Mouse (Mus musculus) midbrain, embryonic 16.5 days (tissue): ENCODE results near the gene Serp2. TPM values are rescaled to one million over a fixed set of nuclear protein-coding genes. Genes with fewer than 3 reads are reported as not detected.

Experiments
- ATAC-seq: fragments of 200-750 bp; cut with Nextera tagmentation; 2 replicates; pipeline ENCODE4 v1.8.0; 2017; ENCODE audit warnings: moderate TSS enrichment
- H3K27ac ChIP-seq: fragments of 300-500 bp; sonication (generic); 2 replicates; pipeline ENCODE4 v1.5.1; 2014; ENCODE audit warnings: mild to moderate bottlenecking, low read length, mixed read lengths
- H3K27me3 ChIP-seq: fragments of 300-500 bp; sonication (generic); 2 replicates; pipeline ENCODE4 v1.6.1; 2014; ENCODE audit warnings: low read depth, low read length, mixed read lengths; ENCODE audit not compliant: control insufficient read depth, insufficient read depth
- H3K36me3 ChIP-seq: fragments of 300-500 bp; sonication (generic); 2 replicates; pipeline ENCODE4 v1.6.1; 2014; ENCODE audit warnings: mild to moderate bottlenecking, low read length, moderate library complexity, mixed read lengths; ENCODE audit not compliant: control insufficient read depth, insufficient read depth
- H3K4me1 ChIP-seq: fragments of 300-500 bp; sonication (generic); 2 replicates; pipeline ENCODE4 v1.6.1; 2014; ENCODE audit warnings: mild to moderate bottlenecking, low read length, mixed read lengths; ENCODE audit not compliant: control insufficient read depth, insufficient read depth
- H3K4me2 ChIP-seq: fragments of 300-500 bp; sonication (generic); 2 replicates; pipeline ENCODE4 v1.6.1; 2014; ENCODE audit warnings: mild to moderate bottlenecking, low read length, mixed read lengths
- H3K4me3 ChIP-seq: fragments of 300-500 bp; sonication (generic); 2 replicates; pipeline ENCODE4 v1.5.1; 2014; ENCODE audit warnings: low read depth, mild to moderate bottlenecking, low read length, moderate library complexity, mixed read lengths
- H3K9ac ChIP-seq: fragments of 300-500 bp; sonication (generic); 2 replicates; pipeline ENCODE4 v1.6.1; 2014; ENCODE audit warnings: low read depth, low read length, mixed read lengths
- H3K9me3 ChIP-seq: fragments of 300-500 bp; sonication (generic); replicated peaks from 2 replicates; pipeline ENCODE4 v1.6.1; 2014; ENCODE audit warnings: mild to moderate bottlenecking, low read length, mixed read lengths; ENCODE audit not compliant: control insufficient read depth, poor library complexity, severe bottlenecking
- WGBS: fragments of 180-500 bp; shearing (Covaris S2); extraction: QIAGEN DNeasy Blood & Tissue Kit; methylation state at CpG from one replicate; pipeline ENCODE4 v1.1.7; 2014; 5-methylcytosine and 5-hydroxymethylcytosine counted together
- polyA plus RNA-seq: library from polyadenylated mRNA; unstranded; fragments of >200 nt; fragmentation: Nextera tagmentation; extraction: Ambion mirVana; gene quantifications from 2 replicates; pipeline ENCODE4 v1.2.1, GENCODE M21; 2015

Gene Serp2
- polyA plus RNA-seq: 207 and 239 TPM in 2 replicates

DNA sequence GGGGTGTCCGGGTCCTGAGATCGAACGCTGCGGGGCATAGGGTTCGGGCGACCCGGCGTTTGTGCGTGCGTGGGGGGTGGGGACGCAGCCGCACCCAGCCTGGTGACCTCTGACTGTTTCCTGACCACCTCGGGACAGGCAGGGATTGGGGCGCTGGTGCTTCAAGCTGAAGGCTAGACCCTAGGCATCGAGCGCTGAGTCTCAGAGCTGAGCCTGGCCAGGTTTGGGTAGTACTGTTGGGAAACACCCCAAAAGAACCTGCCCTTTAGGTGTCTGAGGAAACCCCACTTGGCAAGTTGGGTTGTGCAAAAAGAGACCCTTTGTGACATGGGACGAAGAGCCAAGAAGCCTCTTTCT is at the start of gene Serp2:
Serp2 (minus strand) TSS at position 38 of the 357 bp plus-strand sequence.
- Histone ChIP-seq H3K27me3 (no peaks in the 10 kb centered on the region), H3K9ac (peak within 1 kb of the TSS; percentile 88), H3K4me1 (peaks cover 17% of the 10 kb centered on the region), H3K4me3 (peak within 1 kb of the TSS; percentile 58), H3K36me3 (no peaks in the 10 kb centered on the region), H3K4me2 (peak within 1 kb of the TSS; percentile 70), H3K9me3 (no peaks in the 10 kb centered on the region), H3K27ac (peak within 1 kb of the TSS; percentile 91)
- peak; percentile 63 for ATAC-seq
- 11% methylated on average over 17 of the region's 17 CpGs for WGBS

DNA sequence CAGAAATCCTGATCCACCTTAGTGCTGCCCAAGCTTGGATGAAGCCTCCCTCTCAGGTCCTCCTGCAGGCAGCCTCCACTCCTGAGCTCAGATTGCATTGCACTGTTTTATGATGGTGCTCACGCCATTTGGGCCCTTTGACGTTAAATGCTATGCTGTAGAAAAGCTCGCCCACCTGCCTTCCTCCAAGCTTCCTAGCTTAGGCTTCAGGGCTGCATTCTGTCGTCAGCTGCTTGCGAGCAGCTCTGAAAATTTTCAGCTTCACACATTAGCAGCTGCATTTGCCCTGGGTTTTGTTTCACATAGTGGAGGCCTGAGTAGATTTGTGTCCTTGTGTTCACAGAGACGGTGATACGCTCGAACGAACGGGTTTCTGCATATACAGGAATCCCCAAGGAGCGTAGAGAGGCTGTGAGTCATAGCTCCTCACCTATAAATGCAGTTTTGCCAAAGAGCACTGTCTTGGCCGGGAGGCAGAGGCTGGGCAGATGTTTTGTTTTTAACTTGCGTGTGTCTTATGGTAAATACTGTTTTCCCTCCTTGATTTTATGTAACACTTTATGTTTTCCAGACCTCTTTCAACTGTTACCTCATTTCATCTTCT is 49.3 kb upstream of the Serp2 start:
- H3K27ac ChIP-seq: no peak overlapping the region; the same call in 1 of the 2 replicates
- WGBS: 65% methylated on average over 13 of the region's 13 CpGs

GRCm38 (mm10) chr14:76604012-76604411 is 47.3 kb upstream of the Serp2 start:
- Histone ChIP-seq H3K36me3 (no peaks in the 10 kb centered on the region), H3K27me3 (no peaks in the 10 kb centered on the region), H3K4me2 (no peak overlapping the region), H3K27ac (no peak overlapping the region), H3K9me3 (no peaks in the 10 kb centered on the region), H3K9ac (no peak overlapping the region), H3K4me1 (peaks cover 2% of the 10 kb centered on the region), H3K4me3 (no peak overlapping the region)
- 84% methylated on average over 6 of the region's 6 CpGs for WGBS
- no peak for ATAC-seq

More for the DNA sequence above, 49.3 kb upstream of the Serp2 start:
- Histone ChIP-seq H3K36me3 (no peaks in the 10 kb centered on the region), H3K4me2 (no peak overlapping the region), H3K27me3 (no peaks in the 10 kb centered on the region), H3K4me3 (no peak overlapping the region), H3K4me1 (no peaks in the 10 kb centered on the region), H3K9ac (no peak overlapping the region), H3K9me3 (no peaks in the 10 kb centered on the region)
- ATAC-seq: no peak

DNA sequence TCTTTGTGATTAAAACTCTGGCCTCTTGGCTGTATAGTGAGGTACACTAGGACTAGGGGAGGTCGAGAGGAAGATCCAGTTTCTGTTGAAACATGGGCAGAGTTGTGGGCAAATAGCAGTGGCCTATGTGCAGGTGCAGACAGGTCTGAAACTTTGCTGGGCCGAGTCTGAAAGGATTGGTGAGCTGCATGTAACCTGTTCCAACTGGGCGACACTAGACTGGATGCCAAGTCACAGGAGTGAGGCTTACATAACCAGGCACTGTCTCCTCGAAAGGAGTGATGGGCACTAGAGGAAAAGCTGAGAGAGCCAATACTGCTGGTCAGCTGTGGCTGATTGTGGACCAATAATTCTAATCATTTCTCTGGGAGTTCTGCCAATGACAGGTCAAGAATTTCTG is 45.0 kb upstream of the Serp2 start:
- H3K36me3 ChIP-seq: no peaks in the 10 kb centered on the region
- no peaks in the 10 kb centered on the region for H3K27me3 ChIP-seq
- no peak overlapping the region for H3K4me2 ChIP-seq
- no peak overlapping the region for H3K27ac ChIP-seq
- H3K9me3 ChIP-seq: no peaks in the 10 kb centered on the region
- ATAC-seq: no peak
- peaks cover 12% of the 10 kb centered on the region for H3K4me1 ChIP-seq
- H3K4me3 ChIP-seq: no peak overlapping the region
- WGBS: 90% methylated on average over 4 of the region's 4 CpGs
- no peak overlapping the region for H3K9ac ChIP-seq

GRCm38 (mm10) chr14:76600391-76600790 is 43.7 kb upstream of the Serp2 start:
- H3K9ac ChIP-seq: no peak overlapping the region
- H3K36me3 ChIP-seq: no peaks in the 10 kb centered on the region
- H3K4me1 ChIP-seq: peaks cover 14% of the 10 kb centered on the region
- H3K27me3 ChIP-seq: no peaks in the 10 kb centered on the region
- ATAC-seq: no peak
- no peaks in the 10 kb centered on the region for H3K9me3 ChIP-seq
- no peak overlapping the region for H3K4me2 ChIP-seq
- no peak overlapping the region for H3K27ac ChIP-seq
- H3K4me3 ChIP-seq: no peak overlapping the region
- 79% methylated on average over 3 of the region's 3 CpGs for WGBS

DNA sequence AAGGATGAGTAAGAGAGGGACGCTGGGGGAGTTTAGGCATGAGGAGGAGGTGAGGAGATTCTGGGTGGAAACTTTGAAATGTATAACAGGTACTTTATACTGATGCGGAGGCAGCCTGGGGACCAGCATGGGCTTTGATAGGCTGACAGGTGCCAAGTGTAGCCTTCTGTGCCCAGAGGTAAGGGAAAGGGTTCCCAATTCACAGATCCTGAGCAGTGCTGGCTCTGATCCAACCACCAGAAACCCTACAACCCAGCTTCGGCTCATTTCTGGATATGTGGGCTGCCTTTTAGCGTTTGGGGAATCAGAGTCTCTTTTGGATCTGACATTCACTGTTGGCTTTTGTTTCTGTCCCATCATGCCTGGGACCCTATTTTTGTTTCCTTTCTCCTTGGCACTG is 43.0 kb upstream of the Serp2 start:
- WGBS: 40% methylated on average over 4 of the region's 4 CpGs
- peaks cover 15% of the 10 kb centered on the region for H3K4me1 ChIP-seq

DNA sequence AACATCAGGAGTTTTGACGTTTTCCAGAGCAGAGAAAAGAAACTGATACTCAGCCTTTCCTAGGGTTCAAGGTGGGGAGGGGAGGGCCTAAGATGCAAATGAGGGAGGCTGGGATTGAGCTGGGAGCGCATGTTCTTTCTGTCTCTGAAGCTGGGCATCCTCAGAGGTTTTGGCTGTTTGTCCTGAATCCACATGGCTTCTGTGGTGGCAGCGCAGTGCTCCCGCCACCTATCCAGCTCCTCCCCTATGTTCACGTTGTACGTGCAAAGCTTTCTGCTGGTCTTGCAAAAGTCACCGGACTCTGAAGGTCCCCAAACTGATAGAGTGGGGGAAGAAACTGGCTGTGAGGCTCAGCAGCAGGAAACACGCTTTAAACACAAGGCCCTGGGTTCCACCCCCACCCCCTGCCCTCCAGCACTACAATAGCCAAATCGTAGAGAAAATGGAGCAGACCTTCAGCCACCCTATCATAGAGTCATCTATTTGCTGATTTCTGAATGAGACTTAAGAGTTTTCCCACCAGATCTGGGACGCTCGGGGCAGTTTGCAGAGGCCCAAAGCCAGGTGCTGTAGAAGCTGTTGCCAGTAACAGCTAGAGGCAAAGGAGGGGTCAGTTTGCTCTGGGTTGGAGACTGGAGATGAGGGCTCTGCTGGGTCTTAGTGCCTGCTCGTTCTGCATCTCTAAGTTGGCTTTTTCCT is 42.0 kb upstream of the Serp2 start:
- Histone ChIP-seq H3K9ac (peak overlapping the region; percentile 40; the same call in 1 of the 2 replicates), H3K9me3 (no peaks in the 10 kb centered on the region), H3K36me3 (no peaks in the 10 kb centered on the region), H3K4me1 (peaks cover 15% of the 10 kb centered on the region), H3K27ac (peak overlapping the region; percentile 62), H3K4me3 (peak overlapping the region; percentile 17), H3K4me2 (peak overlapping the region; percentile 57), H3K27me3 (no peaks in the 10 kb centered on the region)
- ATAC-seq: peak; percentile 86
- WGBS: 2% methylated on average over 12 of the region's 12 CpGs

More for the DNA sequence above, 43.0 kb upstream of the Serp2 start:
- Histone ChIP-seq H3K4me2 (no peak overlapping the region), H3K9ac (no peak overlapping the region), H3K36me3 (no peaks in the 10 kb centered on the region), H3K27me3 (no peaks in the 10 kb centered on the region), H3K4me3 (no peak overlapping the region), H3K9me3 (no peaks in the 10 kb centered on the region), H3K27ac (no peak overlapping the region)
- no peak for ATAC-seq

DNA sequence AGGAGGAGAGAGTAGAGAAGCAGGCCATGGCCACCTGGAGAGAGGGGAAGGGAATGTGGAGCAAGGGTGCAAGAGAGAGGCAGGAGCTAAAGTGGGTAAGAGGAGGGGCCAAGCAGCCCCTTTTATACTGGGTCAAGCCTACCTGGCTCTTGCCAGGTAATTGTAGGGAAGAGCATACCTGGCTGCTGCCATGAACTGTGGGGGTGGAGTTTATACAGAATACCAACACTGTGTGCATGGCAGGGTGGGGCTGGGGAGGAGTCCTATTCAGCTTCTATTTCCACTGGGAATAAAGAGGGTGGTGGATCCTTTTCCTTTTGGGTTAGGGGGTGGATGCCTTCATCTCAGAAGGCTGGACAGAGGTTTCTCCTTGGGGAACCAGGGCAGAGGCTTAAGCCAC is 41.1 kb upstream of the Serp2 start:
- no peaks in the 10 kb centered on the region for H3K9me3 ChIP-seq
- H3K27me3 ChIP-seq: no peaks in the 10 kb centered on the region
- peaks cover 15% of the 10 kb centered on the region for H3K4me1 ChIP-seq
- H3K27ac ChIP-seq: no peak overlapping the region
- no peaks in the 10 kb centered on the region for H3K36me3 ChIP-seq
- H3K4me3 ChIP-seq: no peak overlapping the region
- no peak overlapping the region for H3K9ac ChIP-seq
- no peak overlapping the region for H3K4me2 ChIP-seq
- ATAC-seq: 0 out of 2 replicates have a peak, but pooled peaks have one; percentile 22

- Histone ChIP-seq H3K36me3 (no peaks in the 10 kb centered on the region), H3K27ac (no peak overlapping the region), H3K9ac (no peak overlapping the region), H3K4me3 (no peak overlapping the region), H3K9me3 (no peaks in the 10 kb centered on the region), H3K4me1 (peaks cover 15% of the 10 kb centered on the region), H3K4me2 (no peak overlapping the region), H3K27me3 (no peaks in the 10 kb centered on the region)
- ATAC-seq: no peak
- 69% methylated on average over 9 of the region's 9 CpGs for WGBS
Measured at GRCm38 (mm10) chr14:76595048-76595859, 38.6 kb upstream of the Serp2 start.
